Mouse (Mus musculus) MEL (cell line): Measurements from ENCODE around the gene Ncam1.

Experiments
- CTCF ChIP-seq, 3 experiments: IDR thresholded peaks in 2 of 3; conservative IDR thresholded peaks in 1 of 3; 2 replicates each; pipeline ENCODE4 v1.5.1; 2011 to 2012; ENCODE audit warnings: low read length in 3 of 3, low read depth in 2 of 3, mild to moderate bottlenecking in 2 of 3, improper control_type of control experiment in 1 of 3, inconsistent platforms in 1 of 3, mixed read lengths in 1 of 3, moderate library complexity in 1 of 3; ENCODE audit not compliant: control insufficient read depth in 1 of 3, insufficient read depth in 1 of 3, poor library complexity in 1 of 3, severe bottlenecking in 1 of 3
- E2F4 ChIP-seq: IDR thresholded peaks from 2 replicates; pipeline ENCODE4 v1.6.1; 2011; ENCODE audit warnings: low read depth, low read length, improper control_type of control experiment, borderline replicate concordance
- POLR2AphosphoS2 ChIP-seq: IDR thresholded peaks from 2 replicates; pipeline ENCODE4 v1.6.1; 2011; ENCODE audit warnings: low read length, improper control_type of control experiment
- RCOR1 ChIP-seq: IDR thresholded peaks from 2 replicates; pipeline ENCODE4 v1.6.1; 2012; ENCODE audit warnings: low read depth, mild to moderate bottlenecking, inconsistent platforms, low read length, improper control_type of control experiment
- TAL1 ChIP-seq: IDR thresholded peaks from 2 replicates; pipeline ENCODE4 v1.6.1; 2012; ENCODE audit warnings: mild to moderate bottlenecking, inconsistent platforms, low read length, moderate library complexity, mixed read lengths
- ZC3H11A ChIP-seq: IDR thresholded peaks from 2 replicates; pipeline ENCODE4 v1.6.1; 2012; ENCODE audit warnings: low read depth, mild to moderate bottlenecking, inconsistent platforms, low read length, improper control_type of control experiment

DNA sequence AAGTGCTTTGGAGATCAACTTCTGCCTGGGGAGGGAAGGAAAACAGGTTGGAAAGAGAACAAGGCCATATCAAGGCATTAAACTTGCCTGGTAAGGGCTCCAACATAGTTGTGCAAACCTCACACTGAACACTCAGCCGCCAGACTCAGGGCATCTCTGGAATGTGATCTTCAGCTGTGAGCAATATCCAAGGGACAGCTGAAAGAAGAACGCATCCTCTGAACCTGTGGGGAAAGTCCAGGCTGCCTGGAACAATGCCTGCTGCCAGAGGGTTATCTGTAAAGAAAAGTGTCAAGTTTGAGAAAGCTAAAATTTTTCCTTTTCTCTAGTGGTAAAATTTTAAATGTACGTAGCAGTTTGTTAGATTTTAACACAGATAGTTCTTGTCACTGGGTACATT, 4.5 kb upstream of the Ncam1 start:
- TF ChIP-seq TAL1 (no peak), ZC3H11A (no peak), CTCF (IDR thresholded peaks at IDR 0.05 in 2 of 3, conservative IDR thresholded peaks at IDR 0.05 in 1 of 3; ENCODE audit: control insufficient read depth in 1 of 3, insufficient read depth in 1 of 3, low read depth in 2 of 3, low read length in 3 of 3, poor library complexity in 1 of 3, severe bottlenecking in 1 of 3) (no peak), E2F4 (no peak), POLR2AphosphoS2 (no peak), RCOR1 (no peak)
